Mouse (Mus musculus): Measurements from ENCODE around the gene Ccdc155.
A peak's percentile ranks its signal among the peaks of the same experiment; 100 is the strongest.

The Ccdc155 gene

GRCm38 (mm10) chr7:45141914-45142313 lies 62.8 kb downstream of the Ccdc155 start:
- no peak for DNase-seq

DNA sequence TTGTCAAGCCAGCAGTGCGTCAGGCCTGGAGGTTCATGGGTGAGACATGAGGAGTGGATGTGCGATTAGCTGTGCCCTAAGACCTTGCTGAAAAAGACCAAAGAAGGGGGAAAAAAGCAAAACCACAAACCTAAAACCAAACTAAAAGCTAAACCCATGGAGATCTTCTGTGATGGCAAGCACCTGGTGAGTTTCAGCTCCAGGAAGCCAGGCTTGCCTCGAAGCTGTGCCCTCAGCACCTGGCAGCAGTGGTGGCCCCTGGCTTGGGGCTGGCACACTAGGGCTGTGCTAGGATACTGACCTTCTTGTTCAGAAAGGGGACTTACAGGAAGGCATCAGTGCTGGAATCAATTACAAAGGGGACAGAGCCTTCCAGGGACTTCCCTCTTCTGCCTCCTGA lies 63.4 kb downstream of the Ccdc155 start:
- no peak for DNase-seq

- no peak for DNase-seq
These were observed 64.6 kb downstream of the Ccdc155 start for GRCm38 (mm10) chr7:45139904-45140723.

GRCm38 (mm10) chr7:45138403-45138802 lies 66.3 kb downstream of the Ccdc155 start:
- DNase-seq: no peak

DNA sequence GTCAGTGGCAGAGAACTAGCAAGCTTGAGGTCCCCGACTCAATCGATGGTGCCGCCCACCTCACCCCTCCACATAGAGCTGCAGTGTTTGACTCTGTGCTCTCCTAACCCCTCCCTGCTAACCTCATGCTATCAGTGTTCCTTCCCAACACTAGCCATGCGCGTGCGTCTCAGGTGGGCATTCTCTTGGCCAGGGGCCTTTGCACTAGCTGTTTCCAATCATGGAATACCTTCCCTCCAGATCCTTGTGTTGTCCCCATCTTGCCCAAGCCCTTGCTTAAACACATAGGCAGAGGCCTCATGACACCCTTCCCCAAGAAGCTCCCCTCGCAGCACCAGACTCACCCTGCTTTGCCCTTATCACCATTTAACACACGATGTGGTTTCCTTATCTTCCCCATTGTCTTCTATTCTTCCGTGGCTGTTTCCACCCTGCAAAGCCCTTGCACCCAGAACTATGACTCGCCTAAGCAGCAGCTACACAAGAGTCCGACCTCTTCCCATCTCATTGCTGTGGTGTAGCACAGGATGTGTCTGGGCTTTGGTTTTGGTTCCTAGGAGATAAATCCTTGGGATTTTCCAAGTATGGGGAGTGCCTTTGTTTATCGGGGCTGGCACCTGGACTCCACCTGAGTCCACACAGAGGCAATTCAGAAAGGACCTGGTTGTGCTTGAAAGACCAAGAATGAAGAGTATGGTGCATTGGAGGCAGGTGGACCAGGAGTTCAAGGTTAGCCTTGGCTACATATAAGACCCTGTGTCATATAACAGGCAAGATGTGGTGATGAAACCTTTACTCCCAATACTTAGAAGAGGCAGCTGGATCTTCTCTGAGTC lies 67.3 kb downstream of the Ccdc155 start:
- DNase-seq: peak; percentile 14

GRCm38 (mm10) chr7:45135993-45136567 lies 68.6 kb downstream of the Ccdc155 start, which contains the start of the genes Gm45713 and Flt3l:
TSS of gene Gm45713 (minus strand) at chr7:45136231.
TSS of gene Flt3l (minus strand) at chr7:45136432.
- peak; percentile 93 for DNase-seq

GRCm38 (mm10) chr7:45135370-45135769 lies 69.3 kb downstream of the Ccdc155 start:
- no peak for DNase-seq

GRCm38 (mm10) chr7:45134544-45135026 lies 70.1 kb downstream of the Ccdc155 start:
- DNase-seq: peak; percentile 26
